9 mouse cellular contexts compared by ENCODE assay signal in the genomic region with DNA sequence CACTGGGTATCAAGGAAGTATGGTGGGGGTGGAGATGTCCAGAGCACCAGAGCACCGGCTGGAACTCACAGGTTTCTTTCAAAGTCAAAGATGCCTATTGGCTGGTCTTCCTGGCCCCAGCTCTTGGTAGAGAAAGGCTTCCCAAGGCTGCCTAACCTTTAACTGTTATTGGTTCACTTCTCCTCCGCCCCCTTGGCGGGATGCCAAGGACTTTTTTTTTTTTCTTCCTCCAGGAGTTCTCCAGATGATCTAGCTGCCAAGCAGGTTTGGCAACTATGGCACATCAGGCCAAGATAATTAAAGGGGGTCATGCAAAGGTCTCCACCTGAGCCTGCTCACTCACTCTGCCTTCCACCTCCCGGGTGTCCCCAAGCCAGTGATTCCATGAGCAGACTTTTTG.
A peak's percentile ranks its signal among the peaks of the same experiment; 100 is the strongest.
DNase-seq lines count a peak whose midpoint lies in the region; ATAC-seq and TF ChIP-seq lines count a peak whose summit lies in the region.
"Had no signal": no experiment of that assay in that cellular context is flagged by ENCODE, and none has a peak within 500 bp of the region (broad histone marks: within the 10 kb centered on the region; RNA-seq: fewer than 3 reads in every experiment).

No protein-coding gene starts in this region.

- H3K27me3 ChIP-seq in lung, postnatal 0 days (replicated peaks; ENCODE audit: insufficient read depth, low read length): no peaks in the 10 kb centered on the region
- H3K27me3 ChIP-seq in hindbrain, embryonic 16.5 days (replicated peaks; ENCODE audit: control insufficient read depth, insufficient read depth, low read length): no peaks in the 10 kb centered on the region
- H3K27me3 ChIP-seq: heart, embryonic 15.5 days had no signal

- peaks cover 0 to 14% of the 10 kb centered on the region in 2 experiments; a peak in 3 of 4 replicates for H3K4me1 ChIP-seq in ES-E14 (ENCODE audit: control insufficient read depth in 2 of 2, insufficient read depth in 2 of 2, low read length in 2 of 2, poor library complexity in 1 of 2)
- H3K4me1 ChIP-seq in lung, postnatal 0 days (ENCODE audit: insufficient read depth, low read depth, low read length): peaks cover 8% of the 10 kb centered on the region; the same call in 1 of the 2 replicates
- peaks cover 2% of the 10 kb centered on the region; the same call in 1 of the 2 replicates for H3K4me1 ChIP-seq in hindbrain, embryonic 16.5 days (ENCODE audit: control insufficient read depth, insufficient read depth, low read depth, low read length)

- H3K9ac ChIP-seq in ES-E14 (ENCODE audit: insufficient read depth, low read depth, low read length, poor library complexity, severe bottlenecking): peak overlapping the region; percentile 14; the same call in 1 of the 2 replicates
- no peak overlapping the region for H3K9ac ChIP-seq in lung, postnatal 0 days (replicated peaks; ENCODE audit: low read depth)
- no peak overlapping the region for H3K9ac ChIP-seq in hindbrain, embryonic 16.5 days (ENCODE audit: low read depth, low read length)
- H3K9ac ChIP-seq: heart, embryonic 15.5 days had no signal

- no peak overlapping the region for H3K4me2 ChIP-seq in lung, postnatal 0 days (replicated peaks; ENCODE audit: low read depth, low read length)
- no peak overlapping the region for H3K4me2 ChIP-seq in hindbrain, embryonic 16.5 days (ENCODE audit: low read length)
- H3K4me2 ChIP-seq: heart, embryonic 15.5 days had no signal

- DNase-seq in gastrocnemius, adult 2 months: peak; percentile 68
- DNase-seq in gastrocnemius, postnatal 14 days: no peak
- peak; percentile 67 for DNase-seq in ES-E14 (ENCODE audit: low read depth, low spot score)
- peak; percentile 96 for DNase-seq in kidney, adult 11 months
- DNase-seq in lung, postnatal 0 days (ENCODE audit: low spot score): peak; percentile 85
- DNase-seq in gastrocnemius, adult 18-20 months (ENCODE audit: low spot score): no peak
- no peak for DNase-seq in thymus, postnatal 4 days

- H3K4me3 ChIP-seq in gastrocnemius, adult 2 months: no peak overlapping the region
- 0 out of 4 replicates have a peak overlapping the region, but pooled peaks have one; percentile 23 to 53 for H3K4me3 ChIP-seq in ES-E14 (ENCODE audit: insufficient read depth in 1 of 2, low read depth in 1 of 2, low read length in 2 of 2, poor library complexity in 1 of 2, severe bottlenecking in 1 of 2)
- H3K4me3 ChIP-seq in lung, postnatal 0 days (ENCODE audit: low read depth, low read length): no peak overlapping the region
- no peak overlapping the region for H3K4me3 ChIP-seq in hindbrain, embryonic 16.5 days (ENCODE audit: low read length)
- H3K4me3 ChIP-seq: heart, embryonic 15.5 days had no signal

- peak; percentile 62 for ATAC-seq in lung, postnatal 0 days
- no peak for ATAC-seq in hindbrain, embryonic 16.5 days

- no peak for TF ChIP-seq CTCF in gastrocnemius, adult 2 months (IDR thresholded peaks at IDR 0.05)
- no peak for TF ChIP-seq CTCF in lung, postnatal 0 days (IDR thresholded peaks at IDR 0.05)

- intact Hi-C loops in gastrocnemius, adult 2 months (cut with DNase I): no loop called here
- intact Hi-C loops in gastrocnemius, postnatal 14 days (cut with DNase I; ENCODE audit: low total_unique reads): no loop called here

- 42% methylated on average over 4 of the region's 4 CpGs for WGBS in lung, postnatal 0 days
- WGBS in hindbrain, embryonic 16.5 days: 58% methylated on average over 4 of the region's 4 CpGs

- H3K36me3 ChIP-seq in ES-E14 (ENCODE audit: control insufficient read depth, insufficient read depth, low read length, poor library complexity, severe bottlenecking): no peaks in the 10 kb centered on the region
- no peaks in the 10 kb centered on the region for H3K36me3 ChIP-seq in lung, postnatal 0 days (ENCODE audit: insufficient read depth, low read length)
- no peaks in the 10 kb centered on the region for H3K36me3 ChIP-seq in hindbrain, embryonic 16.5 days (ENCODE audit: control insufficient read depth, insufficient read depth, low read length)
- H3K36me3 ChIP-seq: heart, embryonic 15.5 days had no signal

- H3K27ac ChIP-seq in gastrocnemius, adult 2 months: peak overlapping the region; percentile 81
- H3K27ac ChIP-seq in ES-E14 (ENCODE audit: insufficient read depth, low read depth, low read length, poor library complexity, severe bottlenecking): peak overlapping the region; percentile 85; the same call in 1 of the 2 replicates
- peak overlapping the region; percentile 51 for H3K27ac ChIP-seq in lung, postnatal 0 days (ENCODE audit: low read length)
- H3K27ac ChIP-seq in hindbrain, embryonic 16.5 days (ENCODE audit: low read depth, low read length): no peak overlapping the region
- H3K27ac ChIP-seq: heart, embryonic 15.5 days had no signal

- peak; percentile 86 for TF ChIP-seq EP300 in lung, postnatal 0 days (IDR thresholded peaks at IDR 0.05)

- in situ Hi-C loops in ES-E14 (cut with MboI; ENCODE audit: low sequenced_read_pairs in 2 of 2, unreplicated experiment in 2 of 2): no loop called here

- H3K9me3 ChIP-seq in ES-E14 (ENCODE audit: control insufficient read depth, insufficient read depth, low read depth, low read length): no peaks in the 10 kb centered on the region
- no peaks in the 10 kb centered on the region for H3K9me3 ChIP-seq in lung, postnatal 0 days (ENCODE audit: low read length)
- H3K9me3 ChIP-seq in hindbrain, embryonic 16.5 days (ENCODE audit: control insufficient read depth, low read length): no peaks in the 10 kb centered on the region
- H3K9me3 ChIP-seq: heart, embryonic 15.5 days had no signal

TF ChIP-seq in ES-E14, 5 proteins besides CTCF, POLR2A, EP300 and RAD21:
- peak; percentile 63 for TF ChIP-seq CHD2 (IDR thresholded peaks at IDR 0.05; ENCODE audit: low read depth, low read length)
- no peak for TF ChIP-seq HCFC1 (IDR thresholded peaks at IDR 0.05; ENCODE audit: borderline replicate concordance, insufficient read depth, low read length)
- TF ChIP-seq MAFK (IDR thresholded peaks at IDR 0.05; ENCODE audit: insufficient read depth, low read depth, low read length): peak; percentile 42; the same call in 1 of the 2 replicates
- TF ChIP-seq ZC3H11A (IDR thresholded peaks at IDR 0.05; ENCODE audit: borderline replicate concordance, low read depth, low read length): no peak
- peak; percentile 98 for TF ChIP-seq ZNF384 (IDR thresholded peaks at IDR 0.05; ENCODE audit: low read depth, low read length)
TF ChIP-seq in ES-E14: peak in this region for 3.

Comparison
In these comparisons a context has a peak if more than half of its experiments do, and no peak if none do; other contexts are left out.
1. DNase-seq: peak in gastrocnemius, adult 2 months (single experiment), ES-E14 (single experiment), kidney, adult 11 months (single experiment) and lung, postnatal 0 days (single experiment); none in gastrocnemius, postnatal 14 days (single experiment), gastrocnemius, adult 18-20 months (single experiment) and thymus, postnatal 4 days (single experiment).
2. H3K4me3 ChIP-seq: peak in ES-E14 (2 of 2); none in gastrocnemius, adult 2 months (single experiment), lung, postnatal 0 days (single experiment) and hindbrain, embryonic 16.5 days (single experiment).